Mouse (Mus musculus) c-Kit-positive CD71-negative TER-119-negative erythroid progenitor cells, embryonic 14.5 days (primary cell): ENCODE data around the gene Serpina3g.
"Not testable (repeated sequence)": the region's sequence is repeated elsewhere in the genome, so short reads cannot be mapped to it uniquely, and the experiment has no call there.

Experiments
- DNase-seq: peaks from one replicate; pipeline ENCODE4 v3.0.0-alpha.2; 2013; ENCODE audit warnings: low read depth

Serpina3g gene

DNA sequence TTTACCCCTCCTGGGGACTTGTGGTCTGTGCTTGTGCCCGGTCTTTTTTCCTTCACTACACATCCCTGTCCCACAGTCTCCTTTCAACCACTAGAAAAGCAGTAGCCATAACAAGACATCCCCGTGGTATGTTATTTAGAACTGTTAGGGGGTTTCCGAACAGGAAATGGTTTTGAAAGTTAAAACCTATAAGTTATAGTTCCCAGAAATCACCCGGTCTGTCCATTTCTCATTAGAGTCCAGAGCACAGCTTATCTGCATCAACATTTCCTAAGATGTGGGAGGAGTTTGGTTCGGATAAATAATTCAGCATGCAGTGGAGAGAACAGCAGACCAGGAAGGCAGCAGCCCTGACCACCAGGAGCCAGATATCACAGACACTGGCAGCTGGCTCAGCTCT, at the start of gene Serpina3g:
TSS of gene Serpina3g (plus strand) at position 331 of the 400 bp plus-strand sequence.
- no peak for DNase-seq

DNA sequence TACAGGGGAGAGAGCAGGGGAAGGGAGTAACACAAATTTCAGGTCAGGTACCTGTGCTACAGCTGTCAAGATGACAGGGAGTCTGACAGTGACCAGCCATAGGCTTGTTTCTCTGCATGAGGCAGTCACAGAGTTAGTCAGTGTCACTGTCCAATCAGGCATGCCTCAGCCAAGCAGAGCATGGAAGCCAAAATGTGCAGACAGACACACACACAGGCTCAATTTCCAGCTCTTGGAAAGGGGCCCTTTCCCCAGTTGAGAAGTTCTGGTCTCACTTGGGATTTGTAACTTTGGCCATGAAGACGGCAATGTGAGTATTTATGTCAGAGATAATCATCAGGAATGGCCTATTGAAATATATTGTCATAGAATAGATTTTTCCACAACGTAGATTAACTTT, 46.8 kb upstream of the Serpina3g start:
- no peak for DNase-seq

DNA sequence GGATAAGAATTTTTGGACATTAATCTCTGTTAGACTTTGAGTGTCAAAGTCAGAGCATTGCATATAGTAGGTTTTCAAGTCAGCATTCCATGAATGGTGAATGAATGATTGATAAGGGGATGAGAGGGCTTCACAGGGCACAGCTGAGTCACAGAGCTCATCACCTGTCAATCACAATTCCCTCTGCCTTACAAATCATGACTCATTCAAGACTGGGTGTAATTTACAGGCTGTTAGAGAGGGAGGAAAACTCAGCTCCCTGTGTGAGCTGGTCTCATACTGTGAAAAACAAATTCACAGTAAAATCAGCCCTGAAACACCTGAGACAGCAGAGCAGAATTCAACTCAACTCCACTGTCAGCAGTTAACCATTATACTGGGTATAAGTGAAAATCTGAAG, 45.2 kb upstream of the Serpina3g start:
- DNase-seq: no peak

DNA sequence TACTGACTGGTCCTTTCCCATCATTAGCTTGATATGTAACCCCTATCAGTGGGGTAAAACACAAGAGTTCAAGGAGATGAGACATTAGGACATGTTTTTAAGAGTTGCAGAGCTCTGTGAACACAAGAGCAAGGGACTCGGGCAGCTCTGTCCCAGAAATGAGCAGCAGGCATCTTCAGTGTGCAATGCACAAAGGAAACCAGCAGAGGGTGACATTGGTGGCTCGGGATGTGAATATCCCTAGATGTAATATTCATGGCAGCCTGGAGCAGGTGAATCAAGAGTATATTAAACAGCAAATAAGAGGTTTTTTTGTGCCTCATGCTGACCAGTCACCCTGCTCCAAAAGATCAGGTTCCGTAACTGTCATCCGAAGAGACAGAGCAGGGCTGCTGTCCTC, 26.9 kb upstream of the Serpina3g start:
- no peak for DNase-seq

DNA sequence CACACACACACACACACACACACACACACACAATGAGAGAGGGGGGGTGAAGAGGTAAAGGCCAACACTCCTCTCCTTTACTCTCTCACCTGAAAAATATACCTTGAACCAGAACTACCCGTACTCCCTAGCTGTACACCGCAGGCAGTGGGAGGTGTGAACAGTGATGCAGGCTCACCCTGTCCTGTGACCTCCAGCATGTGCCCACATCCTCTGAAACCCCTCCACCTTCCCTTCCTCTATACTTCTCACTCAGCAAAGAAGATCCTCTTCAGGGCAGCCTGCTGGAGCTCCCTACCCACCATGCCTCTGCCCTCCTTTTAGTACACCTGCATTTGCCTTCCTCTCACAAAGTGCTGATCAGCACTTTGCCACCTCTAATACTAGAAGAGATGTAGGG, 26.2 kb upstream of the Serpina3g start:
- no peak for DNase-seq

DNA sequence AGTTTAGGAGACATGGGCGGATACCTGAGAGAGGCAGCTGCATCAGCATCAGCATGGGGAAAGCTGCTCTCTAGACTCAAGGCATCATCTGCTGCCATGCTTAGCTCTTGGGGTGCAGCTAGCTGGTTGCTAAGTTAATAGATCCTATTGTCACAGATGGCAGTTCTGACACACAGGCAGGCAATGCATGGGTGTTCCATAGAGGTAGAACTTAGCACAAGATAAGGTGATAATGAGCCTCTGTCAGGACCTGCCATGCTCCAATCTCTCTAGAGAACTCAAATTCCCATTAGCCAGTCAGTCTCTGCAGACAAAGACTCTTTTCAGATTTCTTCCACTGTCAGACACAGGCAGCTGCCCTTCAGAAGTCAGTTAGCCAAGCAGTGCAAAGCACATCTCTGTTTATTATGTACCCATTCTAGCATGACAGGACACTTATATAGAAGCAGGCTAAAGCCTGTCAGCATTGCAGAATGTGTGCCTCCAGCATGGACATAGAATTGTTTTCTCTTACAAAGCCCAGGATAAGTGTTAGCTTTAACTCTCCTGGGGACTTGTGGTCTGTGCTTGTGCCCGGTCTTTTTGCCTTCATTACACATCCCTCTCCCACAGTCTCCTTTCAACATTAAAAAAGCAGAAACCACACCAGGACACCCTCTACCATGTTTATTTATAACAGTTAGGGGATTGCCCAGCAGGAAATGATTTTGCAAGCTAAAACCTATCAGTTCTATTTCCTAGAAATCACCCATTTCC, 22.2 kb upstream of the Serpina3g start:
- no peak for DNase-seq

DNA sequence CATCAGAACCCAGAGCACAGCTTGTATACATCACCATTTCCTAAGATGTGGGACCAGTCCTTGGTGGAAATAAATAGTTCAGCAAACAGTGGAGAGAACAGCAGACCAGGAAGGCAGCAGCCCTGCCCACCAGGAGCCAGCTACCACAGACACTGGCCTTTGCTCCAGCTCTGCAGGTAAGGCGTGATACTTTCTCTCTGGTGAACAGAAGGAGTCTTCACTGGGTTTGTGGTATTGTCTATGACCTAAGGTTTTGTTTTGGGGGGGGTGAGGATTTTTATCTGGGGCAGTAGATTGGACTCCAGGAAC, 21.6 kb upstream of the Serpina3g start, which contains the start of gene Serpina3f:
TSS of gene Serpina3f (plus strand) at position 100 of the 309 bp plus-strand sequence.
- no peak for DNase-seq

DNA sequence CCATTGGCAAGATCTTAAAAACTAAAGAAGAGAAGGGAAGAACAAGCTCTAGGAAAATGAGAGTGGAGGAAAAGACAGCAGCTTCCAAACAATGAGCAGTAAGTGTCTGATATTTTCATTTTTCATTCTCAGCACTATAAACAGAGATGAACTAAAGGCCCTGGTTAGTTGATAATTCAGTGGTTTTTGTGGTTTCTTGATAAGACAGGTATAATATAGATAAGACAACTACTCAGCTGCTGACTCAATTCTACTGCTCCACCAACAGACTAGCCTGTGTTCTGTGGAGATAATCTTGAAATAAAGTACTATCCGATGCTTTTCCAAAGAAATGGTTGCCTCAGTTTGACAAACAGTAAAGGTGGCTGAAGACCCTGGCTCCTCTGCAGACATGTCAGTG, 20.8 kb upstream of the Serpina3g start:
- DNase-seq: no peak

DNA sequence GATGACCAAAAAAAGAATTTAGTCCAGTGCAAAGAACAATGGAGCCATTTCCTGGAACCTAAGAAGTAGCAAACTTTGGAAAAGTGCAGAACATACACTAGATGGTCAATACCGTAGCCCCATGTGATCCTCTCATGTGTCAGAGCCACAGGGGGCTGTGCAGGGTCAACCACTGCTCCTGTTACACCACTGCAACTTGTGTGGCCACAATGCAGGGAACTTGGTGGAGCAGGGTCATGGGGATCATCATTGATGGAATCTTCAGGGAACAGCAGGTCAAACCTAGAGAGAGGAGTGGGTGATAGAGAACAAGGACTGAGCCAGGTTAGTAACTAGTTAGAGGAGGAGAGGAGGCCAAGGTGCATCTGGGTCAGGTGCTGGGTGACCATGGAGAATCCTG, 14.4 kb upstream of the Serpina3g start:
- DNase-seq: no peak

DNA sequence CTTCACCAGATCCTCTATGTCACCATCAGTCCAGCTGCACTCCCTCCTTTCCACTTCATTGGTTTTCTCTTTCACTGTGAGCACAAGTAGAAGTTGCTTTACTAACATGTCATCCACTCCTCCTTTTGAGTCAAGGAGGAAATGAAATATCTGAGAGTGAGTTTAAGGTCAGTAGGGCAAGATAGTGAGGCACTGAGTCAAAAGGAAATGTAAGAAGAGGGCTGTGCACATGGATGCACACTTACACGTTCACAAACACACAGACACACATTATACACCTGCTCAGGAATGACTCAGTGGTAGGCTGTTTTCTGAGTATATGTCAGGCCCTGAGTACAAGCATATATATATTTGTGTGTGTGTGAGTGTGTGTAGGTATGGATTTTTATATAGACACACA, 12.4 kb upstream of the Serpina3g start:
- DNase-seq: no peak

DNA sequence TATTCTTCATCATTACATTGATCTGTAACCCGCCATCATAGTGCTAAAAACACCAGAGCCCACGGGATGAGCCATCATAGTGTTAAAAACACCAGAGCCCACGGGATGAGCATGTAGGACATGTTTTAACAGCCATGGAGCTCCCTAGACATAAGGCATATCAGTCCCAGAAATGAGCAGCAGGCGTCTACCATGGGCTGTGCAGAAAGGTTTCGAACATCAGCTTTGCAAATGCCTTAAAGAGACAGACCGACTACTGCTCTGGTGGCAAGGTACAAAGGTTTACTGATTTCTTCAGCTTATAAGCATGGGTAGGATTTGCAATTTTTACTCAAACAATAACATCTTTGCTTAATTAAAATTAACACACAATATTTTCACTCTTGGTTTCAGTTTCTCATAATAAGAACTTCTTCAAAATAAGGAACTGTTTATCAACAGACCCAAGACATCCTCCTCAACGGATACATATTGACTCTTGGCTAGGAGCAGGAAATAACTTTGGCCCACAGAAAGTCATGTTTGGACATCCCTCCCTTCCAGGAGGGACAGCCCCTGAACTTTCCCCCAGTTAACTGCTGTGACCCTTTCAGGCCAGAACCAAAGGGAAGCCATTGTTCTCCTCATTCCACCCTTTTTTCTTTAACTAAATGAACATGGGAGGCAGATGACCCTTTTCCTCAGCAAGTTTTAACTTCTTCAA, 11.3 kb upstream of the Serpina3g start:
- DNase-seq: no peak

DNA sequence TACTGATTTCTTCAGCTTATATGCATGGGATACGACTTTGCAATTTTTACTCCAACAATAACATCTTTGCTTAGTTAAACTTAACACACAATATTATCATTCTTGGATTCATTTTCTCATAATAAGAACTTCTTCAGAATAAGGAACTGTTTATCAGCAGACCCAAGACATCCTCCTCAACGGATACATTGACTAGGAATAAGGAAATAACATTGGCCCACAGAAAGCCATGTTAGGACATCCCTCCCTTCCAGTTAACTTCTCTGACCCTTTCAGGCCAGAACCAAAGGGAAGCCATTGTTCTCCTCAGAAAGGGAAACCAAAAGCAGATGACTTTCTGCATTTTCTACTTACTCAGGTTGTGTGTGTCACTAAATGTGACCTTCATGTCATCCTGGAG, 5.3 kb upstream of the Serpina3g start:
- DNase-seq: no peak

DNA sequence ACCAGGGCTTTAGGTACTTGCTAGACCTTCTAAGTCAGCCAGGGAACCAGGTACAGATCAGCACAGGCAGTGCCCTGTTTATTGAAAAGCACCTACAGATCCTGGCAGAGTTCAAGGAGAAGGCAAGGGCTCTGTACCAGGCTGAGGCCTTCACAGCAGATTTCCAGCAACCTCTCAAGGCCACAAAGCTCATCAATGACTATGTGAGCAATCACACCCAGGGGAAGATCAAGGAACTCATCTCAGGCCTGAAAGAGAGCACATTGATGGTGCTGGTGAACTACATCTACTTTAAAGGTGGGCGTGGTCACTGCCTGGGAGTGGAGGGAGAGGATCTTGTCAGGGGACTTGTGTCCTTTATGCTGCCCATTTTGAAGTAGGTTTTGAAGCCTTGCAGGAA, 2.0 kb downstream of the Serpina3g start:
- DNase-seq: not testable (repeated sequence)

DNA sequence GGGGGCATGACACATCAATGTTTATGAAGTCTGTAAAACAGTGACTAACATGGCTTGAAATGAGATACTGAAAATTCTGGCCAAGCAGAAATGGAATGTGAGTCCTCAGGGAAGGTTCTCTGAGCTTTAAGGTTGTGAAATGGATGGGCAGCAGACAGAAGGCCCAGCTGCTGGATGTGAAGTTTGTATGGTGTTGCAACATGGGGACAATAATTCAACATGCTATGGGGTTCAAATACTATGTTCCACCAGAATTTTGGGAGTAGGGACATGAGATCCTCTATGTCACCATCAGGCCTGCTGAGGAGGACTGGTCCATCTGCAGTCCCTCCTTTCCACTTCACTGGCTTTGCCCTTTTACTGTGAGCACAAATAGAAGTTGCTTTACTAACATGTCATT, 7.3 kb downstream of the Serpina3g start:
- no peak for DNase-seq

DNA sequence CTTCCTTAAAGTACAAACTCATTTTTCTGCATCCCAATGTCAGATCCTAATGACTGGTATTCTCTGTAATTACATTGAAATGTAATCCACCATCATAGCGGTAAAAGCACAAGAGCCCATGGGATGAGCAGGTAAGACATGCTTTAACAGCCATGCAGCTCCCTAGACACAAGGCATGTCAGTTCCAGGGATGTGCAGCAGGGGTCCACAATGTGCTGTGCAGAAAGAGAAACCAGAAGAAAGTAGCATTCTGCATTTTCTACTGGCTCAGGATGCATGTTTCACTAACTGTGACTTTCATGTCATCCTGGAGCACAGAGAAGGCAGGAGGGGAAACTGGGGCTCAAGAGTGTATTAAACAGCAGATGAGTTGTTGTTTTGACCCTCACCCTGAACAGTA, 9.0 kb downstream of the Serpina3g start:
- no peak for DNase-seq

DNA sequence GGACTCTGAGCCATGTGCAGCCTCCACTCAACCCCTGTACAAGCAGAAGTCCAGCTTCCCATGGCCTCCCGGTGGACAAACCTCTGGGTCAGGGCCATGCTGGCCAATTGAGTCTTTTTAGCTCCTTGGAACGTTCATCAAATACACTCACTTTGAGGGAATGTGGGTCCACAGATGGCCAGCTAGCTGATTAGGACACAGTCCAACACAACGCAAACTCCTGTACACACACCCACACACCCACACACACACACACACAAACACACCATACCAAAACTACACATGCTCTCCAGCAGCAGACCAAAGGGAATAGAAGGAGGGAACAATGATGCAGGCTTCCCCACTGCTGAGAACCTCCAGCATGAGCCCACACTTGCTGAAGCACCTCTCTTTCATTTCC, 9.6 kb downstream of the Serpina3g start:
- DNase-seq: no peak

DNA sequence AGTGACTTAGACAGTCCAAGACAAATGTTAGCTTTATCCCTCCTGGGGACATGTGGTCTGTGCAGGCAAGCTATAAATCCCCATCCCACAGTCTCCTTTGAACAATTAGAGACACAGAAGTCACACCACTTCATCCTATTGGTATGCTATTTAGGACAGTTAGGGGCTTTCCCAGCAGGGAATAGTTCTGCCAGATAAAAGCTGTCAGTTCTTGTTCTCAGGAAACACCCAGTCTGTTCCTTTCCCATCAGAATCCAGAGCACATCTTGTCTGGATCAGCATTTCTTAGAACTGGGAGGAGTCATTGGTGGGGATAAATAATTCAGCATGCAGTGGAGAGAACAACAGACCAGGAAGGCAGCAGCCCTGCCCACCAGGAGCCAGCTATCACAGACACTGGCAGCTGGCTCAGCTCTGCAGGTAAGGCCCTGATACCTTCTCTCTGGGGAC, 11.5 kb downstream of the Serpina3g start:
- DNase-seq: no peak

DNA sequence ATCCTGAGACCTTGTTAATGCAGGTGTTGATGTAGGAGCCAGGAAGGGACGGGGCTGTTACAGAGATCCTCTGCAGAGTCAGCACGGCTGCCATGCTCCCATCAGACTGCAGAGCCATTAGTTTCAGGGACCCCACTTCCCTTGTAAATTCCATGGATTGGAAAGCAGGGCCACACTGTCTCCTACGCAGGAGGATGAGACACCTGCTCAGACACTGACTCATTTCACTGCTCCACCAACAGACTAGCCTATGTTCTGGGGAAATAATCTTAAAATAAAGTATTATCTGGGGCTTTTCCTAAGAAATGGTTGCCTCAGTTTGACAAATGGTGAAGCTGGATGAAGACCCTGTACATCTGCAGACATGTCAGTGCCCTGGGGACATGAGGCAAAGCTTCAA, 12.2 kb downstream of the Serpina3g start:
- DNase-seq: no peak

DNA sequence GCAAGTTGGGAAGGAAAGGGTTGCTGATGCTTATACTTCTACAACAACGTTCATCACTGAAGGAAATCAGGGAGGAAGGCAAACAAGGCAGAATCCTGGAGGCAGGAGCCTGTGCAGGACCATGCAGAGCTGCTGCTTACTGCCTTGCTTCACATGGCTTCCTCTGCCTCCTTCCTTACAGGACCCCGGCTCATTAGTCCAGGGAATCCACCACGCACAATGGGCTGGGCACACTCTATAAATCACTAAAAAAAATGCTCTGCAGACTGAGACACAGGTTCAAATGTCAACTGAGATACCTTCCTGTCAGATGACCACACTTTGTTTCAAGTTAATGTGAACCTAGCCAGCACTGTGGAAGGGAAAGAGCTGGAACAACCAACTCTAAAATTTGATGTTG, 25.0 kb downstream of the Serpina3g start:
- no peak for DNase-seq

DNA sequence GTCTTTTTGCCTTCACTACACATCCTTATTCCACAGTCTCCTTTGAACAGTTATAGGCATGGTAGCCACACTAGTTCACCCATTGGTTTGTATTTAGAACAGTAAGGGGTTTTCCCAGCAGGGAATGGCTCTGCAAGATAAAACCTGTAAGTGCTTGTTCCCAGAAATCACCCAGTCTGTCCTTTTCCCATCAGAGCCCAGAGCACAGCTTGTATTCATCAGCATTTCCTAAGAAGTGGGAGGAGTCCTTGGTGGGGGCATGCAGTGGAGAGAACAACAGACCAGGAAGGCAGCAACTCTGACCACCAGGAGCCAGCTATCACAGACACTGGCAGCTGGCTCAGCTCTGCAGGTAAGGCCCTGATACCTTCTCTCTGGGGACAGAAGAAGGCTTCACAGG, 26.8 kb downstream of the Serpina3g start, which contains the start of gene Serpina3i:
TSS of gene Serpina3i (plus strand) at position 260 of the 400 bp plus-strand sequence.
- DNase-seq: no peak

DNA sequence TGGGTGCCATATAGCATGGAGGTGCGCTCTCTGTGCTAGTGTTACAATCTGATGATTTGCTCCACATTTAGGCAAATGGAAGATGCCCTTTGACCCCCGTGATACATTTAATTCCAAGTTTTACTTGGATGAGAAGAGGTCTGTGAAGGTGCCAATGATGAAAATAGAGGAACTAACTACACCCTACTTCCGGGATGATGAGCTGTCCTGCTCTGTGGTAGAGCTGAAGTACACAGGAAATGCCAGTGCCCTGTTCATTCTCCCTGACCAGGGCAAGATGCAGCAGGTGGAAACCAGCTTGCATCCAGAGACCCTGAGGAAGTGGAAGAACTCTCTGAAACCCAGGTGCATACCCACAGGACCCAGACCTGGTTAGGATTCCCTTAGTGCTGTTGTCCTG, 30.3 kb downstream of the Serpina3g start:
- DNase-seq: no peak

DNA sequence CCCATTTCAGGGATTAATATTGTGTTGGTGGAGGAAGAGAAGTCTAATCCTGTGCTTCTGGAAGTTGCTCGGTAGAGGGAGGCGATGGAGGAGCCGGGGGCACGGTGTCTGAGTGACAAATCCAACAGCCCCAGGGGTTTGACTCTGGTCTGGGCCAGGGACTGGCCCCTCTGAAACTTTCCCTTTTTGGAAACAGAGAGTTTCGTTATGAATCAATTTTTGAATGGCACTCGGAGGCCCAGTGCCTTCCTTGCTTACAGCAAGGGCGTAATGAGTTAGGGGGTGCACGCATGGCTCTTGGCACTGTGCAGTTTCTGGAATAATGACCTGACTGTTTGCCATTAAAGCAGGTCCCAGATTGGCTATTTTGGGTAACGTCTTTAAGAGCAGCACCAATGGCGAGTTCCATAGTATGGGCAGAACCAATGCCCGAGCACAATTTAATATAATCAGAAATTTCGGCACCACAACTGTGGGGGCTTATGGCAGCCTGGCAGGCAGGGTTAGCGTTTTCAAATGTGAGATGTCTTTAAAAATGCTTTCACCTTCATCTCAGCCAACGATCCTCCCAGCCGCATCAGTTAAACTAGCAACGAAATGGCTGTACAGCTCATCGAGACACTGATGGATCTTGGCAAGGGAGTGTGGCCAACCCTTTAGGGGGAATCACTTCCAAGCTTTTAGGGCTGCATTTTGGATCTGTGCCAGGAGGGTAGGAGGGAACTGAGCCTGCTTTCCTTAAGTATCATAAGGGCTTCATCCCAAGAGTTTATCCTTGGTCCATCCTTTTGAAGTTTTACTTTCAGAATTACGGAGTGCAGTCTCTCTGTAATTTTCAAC, 42.4 kb downstream of the Serpina3g start:
- no peak for DNase-seq

DNA sequence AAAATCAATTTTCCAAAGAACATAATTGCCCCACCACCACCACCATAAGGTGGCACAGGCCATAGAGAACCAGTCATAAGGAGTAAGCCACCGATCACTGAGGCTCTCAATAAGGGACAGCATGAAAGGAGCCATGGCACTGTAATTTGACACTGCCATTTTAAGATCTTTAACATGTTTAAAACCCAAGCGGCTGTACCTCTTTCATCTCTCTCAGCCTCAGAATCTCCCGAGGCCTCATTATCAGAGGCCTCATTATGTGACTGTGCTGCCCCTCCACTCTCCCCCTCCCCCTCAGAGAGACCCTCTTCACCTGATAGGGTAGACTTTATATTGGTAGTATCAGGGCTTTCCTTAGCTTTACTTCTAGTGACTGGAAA, 43.0 kb downstream of the Serpina3g start:
- DNase-seq: no peak
